Mouse (Mus musculus): ENCODE results near the gene Vav3. TPM values are rescaled to one million over a fixed set of nuclear protein-coding genes. Genes with fewer than 3 reads are reported as not detected.

Gene Vav3
- polyA plus RNA-seq, 1 experiment from 2014 or later, result 25.6 TPM

GRCm38 (mm10) chr3:109654386-109654785 lies 313.9 kb downstream of the Vav3 start:
- 97% methylated on average over 4 of the region's 4 CpGs for whole genome bisulfite sequencing
- H3K27ac ChIP-seq (ENCODE audit: low read depth, low read length), result no peak overlapping the region
- H3K27me3 ChIP-seq (ENCODE audit: control insufficient read depth, insufficient read depth, low read length), result no peaks in the 10 kb centered on the region
- no peak overlapping the region for H3K4me2 ChIP-seq (replicated peaks; ENCODE audit: low read depth, low read length)
- no peak for DNase-seq (ENCODE audit: low spot score)
- H3K9ac ChIP-seq (ENCODE audit: low read depth, low read length), result no peak overlapping the region
- no peaks in the 10 kb centered on the region for H3K4me1 ChIP-seq (replicated peaks; ENCODE audit: control insufficient read depth, insufficient read depth, low read length)
- no peak overlapping the region for H3K4me3 ChIP-seq (ENCODE audit: low read depth, low read length)
- no peaks in the 10 kb centered on the region for H3K36me3 ChIP-seq (ENCODE audit: control insufficient read depth, insufficient read depth, low read length)
- no peaks in the 10 kb centered on the region for H3K9me3 ChIP-seq (ENCODE audit: control insufficient read depth, low read length)
- no peak for ATAC-seq (ENCODE audit: low FRiP score)

- no peaks in the 10 kb centered on the region for H3K27me3 ChIP-seq (ENCODE audit: control insufficient read depth, insufficient read depth, low read length)
- no peak for ATAC-seq (ENCODE audit: low FRiP score)
- H3K9ac ChIP-seq (ENCODE audit: low read depth, low read length), result no peak overlapping the region
- no peak overlapping the region for H3K27ac ChIP-seq (ENCODE audit: low read depth, low read length)
- WGBS, result 91% methylated on average over 4 of the region's 4 CpGs
- H3K4me2 ChIP-seq (replicated peaks; ENCODE audit: low read depth, low read length), result no peak overlapping the region
- H3K9me3 ChIP-seq (ENCODE audit: control insufficient read depth, low read length), result no peaks in the 10 kb centered on the region
- no peaks in the 10 kb centered on the region for H3K4me1 ChIP-seq (replicated peaks; ENCODE audit: control insufficient read depth, insufficient read depth, low read length)
- no peak for DNase-seq (ENCODE audit: low spot score)
- H3K36me3 ChIP-seq (ENCODE audit: control insufficient read depth, insufficient read depth, low read length), result no peaks in the 10 kb centered on the region
- no peak overlapping the region for H3K4me3 ChIP-seq (ENCODE audit: low read depth, low read length)
These were observed 331.3 kb downstream of the Vav3 start for GRCm38 (mm10) chr3:109671716-109672115.

GRCm38 (mm10) chr3:109672925-109673324 lies 332.5 kb downstream of the Vav3 start:
- DNase-seq (ENCODE audit: low spot score), result no peak
- no peak for ATAC-seq (ENCODE audit: low FRiP score)
- Histone ChIP-seq H3K27me3 (ENCODE audit: control insufficient read depth, insufficient read depth, low read length) (no peaks in the 10 kb centered on the region), H3K9me3 (ENCODE audit: control insufficient read depth, low read length) (no peaks in the 10 kb centered on the region), H3K4me1 (replicated peaks; ENCODE audit: control insufficient read depth, insufficient read depth, low read length) (no peaks in the 10 kb centered on the region), H3K36me3 (ENCODE audit: control insufficient read depth, insufficient read depth, low read length) (no peaks in the 10 kb centered on the region), H3K27ac (ENCODE audit: low read depth, low read length) (no peak overlapping the region), H3K4me3 (ENCODE audit: low read depth, low read length) (no peak overlapping the region), H3K9ac (ENCODE audit: low read depth, low read length) (no peak overlapping the region), H3K4me2 (replicated peaks; ENCODE audit: low read depth, low read length) (no peak overlapping the region)
- 94% methylated on average over 1 of the region's 1 CpGs for WGBS

- Histone ChIP-seq H3K9ac (ENCODE audit: low read depth, low read length) (no peak overlapping the region), H3K4me2 (replicated peaks; ENCODE audit: low read depth, low read length) (no peak overlapping the region)
These were observed 339.8 kb downstream of the Vav3 start for GRCm38 (mm10) chr3:109680281-109680680.

DNA sequence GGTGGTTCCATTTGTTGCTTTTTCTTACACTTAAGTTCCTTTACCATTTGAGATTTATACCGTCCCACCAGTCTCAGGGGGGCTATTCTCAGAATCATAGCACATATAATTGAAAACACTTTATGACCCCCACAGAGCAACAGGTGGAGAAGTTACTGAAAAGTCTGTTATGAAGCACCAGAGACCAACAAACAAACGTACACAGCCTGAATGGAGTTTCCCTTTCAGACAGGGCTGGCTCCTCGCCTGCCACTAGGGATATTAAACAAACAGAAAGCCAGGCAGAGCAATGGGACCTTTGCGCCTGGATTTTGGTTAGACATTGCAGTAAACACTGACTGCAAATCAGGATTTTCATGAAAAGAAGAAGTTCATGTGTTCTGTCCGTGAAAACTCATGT lies 341.4 kb downstream of the Vav3 start:
- DNase-seq (ENCODE audit: low spot score), result no peak
- Histone ChIP-seq H3K4me3 (ENCODE audit: low read depth, low read length) (no peak overlapping the region), H3K9ac (ENCODE audit: low read depth, low read length) (no peak overlapping the region), H3K27me3 (ENCODE audit: control insufficient read depth, insufficient read depth, low read length) (no peaks in the 10 kb centered on the region), H3K27ac (ENCODE audit: low read depth, low read length) (no peak overlapping the region), H3K4me1 (replicated peaks; ENCODE audit: control insufficient read depth, insufficient read depth, low read length) (no peaks in the 10 kb centered on the region), H3K9me3 (ENCODE audit: control insufficient read depth, low read length) (no peaks in the 10 kb centered on the region), H3K4me2 (replicated peaks; ENCODE audit: low read depth, low read length) (no peak overlapping the region), H3K36me3 (ENCODE audit: control insufficient read depth, insufficient read depth, low read length) (no peaks in the 10 kb centered on the region)
- no peak for ATAC-seq (ENCODE audit: low FRiP score)
- WGBS, result 79% methylated on average over 5 of the region's 5 CpGs

More at GRCm38 (mm10) chr3:109680281-109680680, 339.8 kb downstream of the Vav3 start:
- DNase-seq (ENCODE audit: low spot score) (no peak), ATAC-seq (ENCODE audit: low FRiP score) (no peak)
- Histone ChIP-seq H3K27ac (ENCODE audit: low read depth, low read length) (no peak overlapping the region), H3K9me3 (ENCODE audit: control insufficient read depth, low read length) (no peaks in the 10 kb centered on the region), H3K4me1 (replicated peaks; ENCODE audit: control insufficient read depth, insufficient read depth, low read length) (no peaks in the 10 kb centered on the region), H3K27me3 (ENCODE audit: control insufficient read depth, insufficient read depth, low read length) (no peaks in the 10 kb centered on the region), H3K36me3 (ENCODE audit: control insufficient read depth, insufficient read depth, low read length) (no peaks in the 10 kb centered on the region), H3K4me3 (ENCODE audit: low read depth, low read length) (no peak overlapping the region)
- WGBS, result 79% methylated on average over 2 of the region's 2 CpGs

GRCm38 (mm10) chr3:109683608-109684295 lies 343.3 kb downstream of the Vav3 start:
- ATAC-seq (ENCODE audit: low FRiP score), result no peak
- H3K27ac ChIP-seq (ENCODE audit: low read depth, low read length), result no peak overlapping the region
- no peak overlapping the region for H3K4me3 ChIP-seq (ENCODE audit: low read depth, low read length)
- no peaks in the 10 kb centered on the region for H3K9me3 ChIP-seq (ENCODE audit: control insufficient read depth, low read length)
- no peak overlapping the region for H3K4me2 ChIP-seq (replicated peaks; ENCODE audit: low read depth, low read length)
- no peaks in the 10 kb centered on the region for H3K36me3 ChIP-seq (ENCODE audit: control insufficient read depth, insufficient read depth, low read length)
- no peaks in the 10 kb centered on the region for H3K4me1 ChIP-seq (replicated peaks; ENCODE audit: control insufficient read depth, insufficient read depth, low read length)
- no peak for DNase-seq (ENCODE audit: low spot score)
- 83% methylated on average over 5 of the region's 5 CpGs for WGBS
- no peak overlapping the region for H3K9ac ChIP-seq (ENCODE audit: low read depth, low read length)
- H3K27me3 ChIP-seq (ENCODE audit: control insufficient read depth, insufficient read depth, low read length), result no peaks in the 10 kb centered on the region

DNA sequence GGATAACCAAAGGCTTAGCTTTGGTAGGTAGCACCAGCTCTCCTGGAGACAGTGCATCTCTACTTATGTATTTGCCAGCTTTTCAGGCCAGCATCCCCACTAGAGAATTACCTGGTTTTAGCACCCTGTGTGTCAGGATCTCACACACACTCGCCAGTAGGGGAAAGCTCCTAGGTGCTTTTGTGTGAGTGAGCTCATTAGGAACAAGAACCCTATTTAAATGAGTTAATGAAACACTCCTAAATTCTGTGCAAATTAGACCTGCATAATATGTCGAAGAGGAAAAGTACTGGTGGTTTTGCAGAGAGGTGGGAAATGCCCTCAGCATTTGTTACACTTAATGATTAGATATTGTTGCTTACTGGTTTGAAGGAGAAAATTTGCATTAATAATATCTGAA lies 350.1 kb downstream of the Vav3 start:
- Histone ChIP-seq H3K4me3 (ENCODE audit: low read depth, low read length) (no peak overlapping the region), H3K36me3 (ENCODE audit: control insufficient read depth, insufficient read depth, low read length) (no peaks in the 10 kb centered on the region), H3K9me3 (ENCODE audit: control insufficient read depth, low read length) (no peaks in the 10 kb centered on the region), H3K4me2 (replicated peaks; ENCODE audit: low read depth, low read length) (no peak overlapping the region), H3K4me1 (replicated peaks; ENCODE audit: control insufficient read depth, insufficient read depth, low read length) (no peaks in the 10 kb centered on the region), H3K9ac (ENCODE audit: low read depth, low read length) (no peak overlapping the region), H3K27me3 (ENCODE audit: control insufficient read depth, insufficient read depth, low read length) (no peaks in the 10 kb centered on the region), H3K27ac (ENCODE audit: low read depth, low read length) (no peak overlapping the region)
- no peak for DNase-seq (ENCODE audit: low spot score)
- no peak for ATAC-seq (ENCODE audit: low FRiP score)
- WGBS, result 72% methylated on average over 2 of the region's 2 CpGs

DNA sequence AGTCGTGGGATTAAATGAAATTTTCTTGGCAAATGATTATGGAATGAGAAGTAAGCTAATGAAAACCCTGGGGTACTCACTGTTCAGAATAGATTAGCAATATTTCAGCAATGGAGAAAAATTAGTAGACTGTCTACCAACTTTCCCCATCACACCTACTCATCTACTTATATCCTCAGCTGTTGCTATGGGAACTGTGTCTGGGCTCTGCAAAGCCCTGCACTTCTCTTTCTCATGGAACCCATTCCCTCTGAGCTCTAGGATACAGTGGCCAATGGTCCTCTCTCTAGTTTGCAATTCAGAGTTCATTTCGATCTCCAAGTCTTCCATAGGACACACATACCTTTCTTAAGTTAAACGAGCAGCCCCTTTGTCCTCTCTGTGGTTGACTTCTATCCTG lies 352.2 kb downstream of the Vav3 start:
- Histone ChIP-seq H3K4me1 (replicated peaks; ENCODE audit: control insufficient read depth, insufficient read depth, low read length) (no peaks in the 10 kb centered on the region), H3K9ac (ENCODE audit: low read depth, low read length) (no peak overlapping the region), H3K27ac (ENCODE audit: low read depth, low read length) (no peak overlapping the region), H3K4me2 (replicated peaks; ENCODE audit: low read depth, low read length) (no peak overlapping the region), H3K36me3 (ENCODE audit: control insufficient read depth, insufficient read depth, low read length) (no peaks in the 10 kb centered on the region), H3K27me3 (ENCODE audit: control insufficient read depth, insufficient read depth, low read length) (no peaks in the 10 kb centered on the region), H3K9me3 (ENCODE audit: control insufficient read depth, low read length) (no peaks in the 10 kb centered on the region), H3K4me3 (ENCODE audit: low read depth, low read length) (no peak overlapping the region)
- no peak for ATAC-seq (ENCODE audit: low FRiP score)
- DNase-seq (ENCODE audit: low spot score), result no peak
- 94% methylated on average over 3 of the region's 3 CpGs for WGBS

- 71% methylated on average over 1 of the region's 1 CpGs for WGBS
These were observed 360.8 kb downstream of the Vav3 start for GRCm38 (mm10) chr3:109701301-109701700.

More at GRCm38 (mm10) chr3:109701301-109701700, 360.8 kb downstream of the Vav3 start:
- DNase-seq (ENCODE audit: low spot score), result no peak
- Histone ChIP-seq H3K4me3 (ENCODE audit: low read depth, low read length) (no peak overlapping the region), H3K36me3 (ENCODE audit: control insufficient read depth, insufficient read depth, low read length) (no peaks in the 10 kb centered on the region), H3K4me2 (replicated peaks; ENCODE audit: low read depth, low read length) (no peak overlapping the region), H3K27ac (ENCODE audit: low read depth, low read length) (no peak overlapping the region), H3K4me1 (replicated peaks; ENCODE audit: control insufficient read depth, insufficient read depth, low read length) (no peaks in the 10 kb centered on the region), H3K9me3 (ENCODE audit: control insufficient read depth, low read length) (no peaks in the 10 kb centered on the region), H3K27me3 (ENCODE audit: control insufficient read depth, insufficient read depth, low read length) (no peaks in the 10 kb centered on the region), H3K9ac (ENCODE audit: low read depth, low read length) (no peak overlapping the region)
- no peak for ATAC-seq (ENCODE audit: low FRiP score)

Measured in hindbrain, embryonic 11.5 days (tissue).